Mouse (Mus musculus) heart, adult 18-20 months (tissue): ENCODE measurements at regions not wholly inside any gene's neighbourhood (a gene's known extent, or its start where the extent isn't known, plus 50 kb on each side); places are given as distances from the start of the nearest gene placed in this dataset.

Source experiments
- DNase-seq, 2 experiments: peaks; one replicate each; pipeline ENCODE4 v3.0.0; 2021 to 2022; ENCODE audit warnings: mixed read lengths in 1 of 2

DNA sequence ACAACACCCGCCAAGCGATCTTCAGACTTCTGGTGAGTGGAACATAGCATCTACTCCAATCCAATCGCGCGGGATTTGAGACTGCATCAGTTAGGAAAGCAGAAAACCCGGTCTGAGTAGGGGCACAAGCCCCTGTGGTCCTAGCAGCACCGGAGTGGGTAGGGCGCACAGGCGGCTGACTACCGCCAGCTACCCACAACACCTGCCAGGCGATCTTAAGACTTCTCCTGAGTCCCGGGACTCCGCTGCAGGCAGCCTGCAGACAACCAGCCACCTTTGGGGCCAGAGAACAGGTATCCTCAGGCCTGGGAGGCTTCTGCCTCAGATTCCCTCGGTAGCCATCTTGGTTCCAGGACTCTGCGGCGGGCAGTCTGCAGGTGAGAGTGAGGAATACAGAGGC lies 208.2 kb upstream of the Pdzrn3 start:
- no peak for DNase-seq

DNA sequence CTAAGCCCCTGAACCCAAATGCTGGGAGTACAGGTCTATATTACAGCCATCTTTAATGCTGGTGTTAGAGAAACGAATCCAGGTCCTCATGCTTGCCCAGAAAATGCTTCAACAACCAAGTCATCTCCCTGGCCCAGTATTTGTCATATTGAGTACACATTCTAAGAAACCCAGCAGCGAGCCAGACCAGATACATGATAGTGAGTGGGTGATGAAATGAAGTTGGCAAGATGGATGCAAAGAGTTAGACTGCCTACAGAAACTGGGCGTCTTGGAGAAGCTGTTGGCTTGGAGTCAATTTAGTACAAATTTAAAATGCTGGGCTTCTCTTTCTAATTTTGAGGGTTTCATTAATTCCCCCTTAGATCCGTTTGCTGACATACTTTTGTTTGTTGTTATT lies 203.1 kb upstream of the Pdzrn3 start:
- DNase-seq, result no peak

DNA sequence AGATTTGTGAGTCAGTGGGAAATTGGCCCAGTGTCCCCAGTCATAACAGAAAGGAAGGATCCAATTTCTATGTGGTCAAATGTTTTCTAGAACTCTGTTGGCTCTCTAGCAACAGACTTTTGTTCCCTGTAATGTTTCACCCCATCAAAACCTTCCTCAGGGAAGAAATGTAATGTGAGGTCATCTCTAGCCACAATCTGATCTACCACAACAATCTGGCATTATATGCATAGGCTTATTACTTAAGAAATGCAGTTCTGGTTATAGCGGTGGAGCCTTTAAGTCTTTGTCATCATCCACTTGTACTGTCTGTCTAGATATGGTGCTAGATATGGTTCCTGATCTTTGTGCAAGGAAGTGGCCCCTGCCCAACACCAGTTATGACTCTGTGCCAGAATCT lies 178.4 kb upstream of the Pdzrn3 start:
- DNase-seq, result no peak

DNA sequence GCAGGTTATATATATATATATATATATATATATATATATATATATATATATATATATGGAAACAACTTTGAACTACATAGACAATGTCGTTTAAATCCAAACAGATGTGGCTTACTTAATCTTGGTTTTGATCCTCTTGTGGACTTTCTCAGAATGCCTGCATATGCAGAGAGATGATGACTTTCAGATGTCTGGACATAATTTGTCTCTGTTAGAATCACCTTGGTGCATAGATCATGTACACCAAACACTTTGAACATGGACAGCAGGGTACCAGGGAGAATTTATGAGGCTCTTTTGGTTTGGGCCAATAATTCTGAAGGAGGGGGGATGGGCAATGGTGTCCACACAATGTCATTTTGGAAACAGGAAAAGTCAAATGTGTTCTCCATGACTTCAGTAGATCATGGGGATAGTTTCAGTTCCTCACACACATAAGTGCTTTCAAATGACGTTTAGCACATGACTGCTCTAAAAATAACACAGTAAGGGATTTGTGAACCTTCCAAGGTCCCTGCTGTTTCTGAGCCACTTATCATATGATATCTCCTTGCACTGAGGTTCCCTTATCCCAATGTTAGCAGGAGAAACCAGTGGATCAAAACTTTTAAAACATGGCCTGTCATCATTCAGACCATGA lies 177.4 kb upstream of the Pdzrn3 start:
- DNase-seq, result peak; percentile 24 to 29

DNA sequence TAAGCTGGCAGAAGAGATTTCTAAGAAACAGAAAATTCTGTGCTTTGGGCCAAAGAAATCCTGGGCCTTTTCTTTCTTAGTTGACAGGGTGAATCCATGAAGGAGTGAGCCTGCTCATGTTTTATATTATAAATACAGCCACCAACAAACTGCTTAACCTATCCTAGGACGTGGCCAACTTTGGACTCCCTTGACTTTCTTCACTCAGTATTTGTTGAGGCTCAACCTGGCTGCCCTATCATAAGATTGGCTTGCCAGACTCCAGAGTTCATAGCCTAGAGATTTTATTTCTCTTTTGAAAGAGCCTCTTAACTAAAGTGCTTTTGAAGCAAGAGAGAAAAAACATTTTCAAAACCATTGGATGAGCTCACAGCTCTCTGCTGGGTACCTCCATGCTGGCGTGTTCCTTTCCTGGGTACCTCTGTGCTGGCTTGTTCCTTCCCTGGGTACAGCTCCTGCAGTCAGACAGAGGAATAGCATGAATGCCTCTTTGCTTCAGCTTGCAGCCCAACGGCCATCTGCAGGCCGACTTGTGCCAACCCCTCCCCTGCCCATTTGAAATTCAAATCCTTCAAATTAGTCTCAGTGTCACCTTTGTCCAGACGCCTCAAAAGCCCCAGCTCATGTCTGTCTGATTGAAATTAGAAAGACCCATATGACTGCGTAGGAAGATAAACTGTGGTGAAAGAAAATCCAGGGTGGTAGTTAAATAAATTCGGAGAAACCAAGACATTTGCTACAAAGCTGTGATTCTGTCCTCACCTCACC lies 173.0 kb upstream of the Pdzrn3 start:
- DNase-seq, result no peak

DNA sequence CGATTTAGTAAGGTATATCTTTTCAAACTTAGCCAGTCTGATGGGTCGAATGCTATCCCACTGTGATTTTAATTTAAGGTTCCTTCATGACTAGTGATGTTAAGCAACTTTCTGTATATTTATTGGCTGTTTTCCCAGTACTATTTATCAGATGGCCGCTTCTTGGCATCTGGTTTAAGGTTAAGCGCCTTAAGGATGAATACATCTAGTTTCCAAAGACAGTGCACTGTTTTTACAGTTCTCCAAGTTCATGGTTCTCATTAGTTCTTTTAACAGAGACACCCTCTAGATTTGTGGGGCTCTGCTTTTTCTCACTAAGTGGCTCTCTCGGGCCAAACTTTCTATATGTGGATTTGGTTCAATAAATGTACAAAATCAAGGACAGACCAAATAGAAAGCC lies 159.9 kb upstream of the Pdzrn3 start:
- no peak for DNase-seq

DNA sequence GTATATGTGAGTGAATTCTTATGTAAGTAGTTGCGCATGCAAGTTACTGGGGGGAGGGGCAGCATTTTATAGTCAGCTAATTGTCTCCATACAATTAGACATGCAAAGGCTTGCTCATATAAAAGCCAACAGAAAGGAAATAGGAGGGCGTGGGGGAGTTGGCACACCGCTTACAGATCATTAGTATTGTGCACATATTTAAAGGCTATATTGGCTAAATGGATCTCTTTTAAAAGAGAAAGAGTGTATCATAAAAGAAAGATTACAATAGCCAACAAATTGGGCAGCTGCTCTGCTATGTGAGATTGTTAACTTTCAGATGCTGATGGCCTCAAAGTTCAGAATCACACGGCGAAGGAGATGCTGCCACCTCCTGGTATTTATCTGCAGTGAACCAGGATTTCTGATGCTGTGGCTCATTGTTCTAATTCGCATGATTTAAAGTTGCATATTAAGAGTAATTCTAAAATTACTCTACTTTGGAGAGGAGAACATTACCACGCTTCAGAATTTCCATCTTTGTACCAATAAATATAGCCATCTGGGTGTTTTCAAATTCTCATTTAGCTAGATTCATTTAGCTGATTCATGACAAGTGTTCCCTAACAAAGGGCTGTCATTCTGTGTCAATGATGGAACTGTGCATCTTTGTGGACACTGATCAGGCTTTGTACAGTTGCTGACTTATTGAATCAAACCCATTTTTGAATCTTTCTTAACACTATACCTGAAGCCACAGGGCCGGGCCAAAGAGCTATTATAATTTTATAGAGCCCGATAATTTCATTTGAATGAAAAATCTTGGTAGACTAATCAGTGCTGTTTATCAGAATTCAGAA lies 156.7 kb upstream of the Pdzrn3 start:
- DNase-seq, result peak in 1 of 2 experiments; percentile 48

DNA sequence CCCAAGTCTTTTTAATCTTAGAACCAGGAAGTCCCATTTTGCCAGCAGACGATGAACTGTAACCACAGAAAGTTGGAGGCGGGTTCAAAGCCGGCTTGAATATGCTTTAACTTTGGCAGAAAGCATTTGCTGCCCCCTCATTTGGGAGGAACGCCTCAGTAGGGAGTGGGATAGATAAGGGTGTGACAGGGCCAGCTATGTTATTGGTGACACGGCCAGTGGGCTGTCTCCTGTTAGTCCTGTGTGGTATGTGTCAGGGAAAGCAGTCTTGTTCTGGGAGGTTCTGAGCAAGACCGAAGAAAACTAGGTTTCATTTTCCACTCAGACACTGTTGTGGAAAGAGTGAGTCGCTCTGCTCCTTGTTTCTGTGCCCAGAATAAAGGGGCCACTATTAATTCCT lies 154.7 kb upstream of the Pdzrn3 start:
- peak; percentile 56 to 57 for DNase-seq

DNA sequence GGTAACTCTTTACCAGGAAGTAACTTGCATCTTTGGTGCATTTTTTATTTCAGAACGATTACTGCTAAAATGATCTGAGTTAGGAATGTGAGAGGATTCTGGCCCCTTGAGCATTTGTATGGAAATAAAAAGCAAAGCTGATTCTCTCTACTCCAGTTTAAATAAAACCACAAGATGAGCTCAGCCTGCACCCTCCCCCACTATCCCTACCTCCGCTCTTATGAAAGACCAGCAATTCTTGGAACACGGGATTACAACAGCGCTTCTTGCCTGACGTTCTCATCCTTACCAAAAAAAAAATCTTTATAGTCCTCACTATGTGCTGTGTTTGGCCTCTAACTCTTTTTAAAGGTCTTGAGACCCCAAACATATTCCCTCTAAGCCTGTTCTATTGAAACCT lies 154.2 kb upstream of the Pdzrn3 start:
- DNase-seq, result no peak

DNA sequence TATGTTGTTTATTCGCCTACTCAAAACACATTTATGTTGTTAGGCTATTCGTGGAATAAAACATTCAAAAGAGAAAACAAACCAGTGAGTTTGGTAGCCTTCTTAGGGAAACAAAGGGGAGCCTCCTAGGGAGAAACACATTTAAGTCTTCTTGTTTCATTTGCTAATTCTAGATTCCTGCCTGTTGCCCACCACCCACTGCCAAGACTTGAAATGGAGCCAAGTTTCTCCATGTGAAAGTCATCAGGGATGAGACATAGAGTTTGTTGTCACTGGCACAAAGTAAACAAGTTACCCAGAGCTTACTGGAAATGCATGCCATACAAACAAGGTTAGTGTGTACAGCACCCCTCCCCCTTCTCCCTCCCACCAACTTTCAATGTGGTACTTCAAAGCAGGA lies 147.4 kb upstream of the Pdzrn3 start:
- DNase-seq, result no peak

DNA sequence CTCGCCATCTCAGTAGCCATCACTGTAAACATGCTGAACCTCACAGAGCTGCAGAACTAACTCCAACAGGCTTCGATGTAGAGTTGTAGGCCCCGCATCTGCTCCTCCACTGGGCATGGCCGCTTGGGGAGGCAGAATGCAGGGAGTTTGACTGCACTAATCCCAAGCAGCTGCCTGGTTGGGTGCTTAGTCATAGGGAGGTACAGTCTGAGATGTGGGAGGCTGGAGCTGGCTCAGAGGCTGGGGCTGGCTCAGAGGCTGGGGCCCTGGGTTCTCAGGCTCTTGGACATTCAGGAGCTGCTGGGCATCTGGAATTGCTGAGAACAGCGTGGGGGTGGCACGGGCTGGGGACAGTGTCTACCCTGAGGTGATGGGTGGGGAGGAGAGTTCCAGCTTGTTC lies 143.6 kb upstream of the Pdzrn3 start:
- DNase-seq, result no peak

DNA sequence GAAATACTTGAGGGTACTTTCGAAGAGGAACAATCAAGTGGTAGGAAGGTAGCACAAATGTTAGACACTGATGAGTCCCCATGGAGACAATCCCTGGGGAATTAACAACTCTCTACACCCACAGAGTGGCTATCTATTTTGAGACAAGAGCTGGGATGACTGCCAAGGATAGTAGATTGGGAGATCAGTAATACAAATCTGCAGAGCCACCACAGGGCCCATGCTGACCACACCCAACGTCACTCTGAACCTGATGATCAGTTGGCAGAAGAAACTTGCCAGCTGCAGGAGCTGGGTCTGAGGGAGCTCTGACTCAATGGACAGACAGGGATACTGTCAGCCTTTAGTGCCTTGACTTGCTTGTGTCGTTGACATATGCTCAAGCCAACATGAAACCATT lies 143.1 kb upstream of the Pdzrn3 start:
- no peak for DNase-seq

DNA sequence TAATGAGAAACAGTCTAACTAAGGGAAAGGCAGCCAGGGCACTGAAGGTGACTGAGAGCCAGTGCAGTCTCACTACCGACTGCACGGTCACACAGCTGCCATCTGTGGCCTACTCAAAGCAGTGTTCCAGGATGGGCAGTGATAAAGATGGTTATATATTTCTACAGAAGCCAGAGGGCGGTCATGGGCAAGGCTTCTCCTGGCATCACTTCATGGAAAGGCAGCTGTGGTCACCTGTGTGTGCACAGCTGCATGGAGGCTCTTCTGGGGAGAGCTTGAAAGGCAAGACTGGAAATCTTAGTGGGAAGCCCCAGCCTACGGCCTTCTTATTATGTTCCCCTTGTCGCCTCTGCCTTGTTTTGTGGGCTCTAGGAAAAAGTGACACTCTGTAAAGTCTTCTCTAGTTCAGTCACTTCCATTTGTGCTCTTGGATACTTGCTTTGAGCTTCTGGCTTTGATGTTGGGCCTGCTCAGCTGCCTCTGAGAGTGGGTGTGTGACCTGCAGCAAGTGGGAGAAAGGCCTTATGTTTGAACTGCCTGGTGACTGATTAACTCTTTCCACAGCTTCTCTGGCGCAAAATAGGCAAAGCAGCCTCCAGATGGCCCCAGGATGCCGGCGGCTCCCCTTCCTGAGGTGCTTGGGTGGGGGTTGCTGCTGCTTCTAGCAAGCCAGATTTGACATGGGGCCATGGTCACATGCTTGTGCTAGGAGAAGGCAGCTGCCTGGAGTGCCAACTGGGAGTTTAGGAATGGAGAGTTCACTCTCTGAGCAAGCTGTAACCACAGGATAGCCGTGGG lies 141.4 kb upstream of the Pdzrn3 start:
- DNase-seq, result no peak

DNA sequence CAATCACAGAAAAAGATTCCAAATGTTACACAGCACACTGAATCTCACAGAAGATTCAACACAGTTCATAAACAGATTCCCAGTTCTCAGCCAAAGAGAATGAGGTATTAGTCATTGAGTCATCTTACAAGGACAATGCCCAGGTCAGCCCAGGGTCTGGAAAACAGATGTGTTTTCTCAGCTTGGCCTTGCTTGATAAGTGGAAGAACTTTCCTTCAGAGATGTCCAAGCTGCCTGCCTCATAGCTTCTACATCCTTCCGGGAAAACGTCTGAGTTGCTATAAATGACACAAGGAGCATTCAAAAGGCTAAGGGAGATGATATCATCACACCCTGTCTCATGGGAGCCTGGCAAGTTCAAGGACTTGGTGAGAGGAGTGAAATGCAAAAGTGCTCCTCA lies 139.9 kb upstream of the Pdzrn3 start:
- DNase-seq, result peak in 1 of 2 experiments; percentile 21

DNA sequence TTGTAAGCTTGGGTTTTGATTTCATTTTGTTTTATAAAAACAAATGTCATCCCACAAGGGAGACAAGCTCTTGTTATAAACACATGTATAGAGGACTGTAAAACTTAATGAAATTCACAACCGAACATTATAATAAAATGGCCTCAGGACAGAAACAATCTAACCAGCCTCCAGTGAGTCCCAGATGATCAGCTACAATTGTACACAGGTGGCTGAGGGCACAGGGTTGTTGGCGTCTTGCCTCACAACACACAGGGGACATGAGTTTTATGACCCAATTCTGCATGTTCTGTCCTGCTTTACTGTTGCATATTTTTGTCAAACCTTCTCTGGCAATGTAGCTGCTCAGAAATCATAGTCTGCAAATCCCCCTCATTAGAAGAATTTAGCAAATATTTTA lies 136.0 kb upstream of the Pdzrn3 start:
- DNase-seq, result no peak

DNA sequence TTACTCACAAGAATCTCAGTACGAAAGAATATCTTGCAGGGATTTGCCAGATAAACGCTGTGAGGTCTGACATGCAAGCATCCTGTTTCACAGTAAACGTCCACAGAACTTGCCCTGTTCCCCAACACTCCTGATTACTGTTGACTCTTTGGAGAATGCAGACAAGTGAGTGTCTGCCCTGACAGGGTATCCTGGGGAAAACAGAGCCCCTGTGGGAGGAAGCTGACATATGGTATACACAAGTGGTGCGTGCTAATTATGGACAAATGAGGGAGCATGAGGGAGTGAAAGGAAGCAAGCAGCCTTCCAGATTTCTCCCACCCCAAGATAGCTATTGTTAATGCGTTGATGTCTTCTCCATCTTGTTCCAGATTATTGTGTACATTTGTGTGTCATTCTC lies 124.5 kb upstream of the Pdzrn3 start:
- no peak for DNase-seq

DNA sequence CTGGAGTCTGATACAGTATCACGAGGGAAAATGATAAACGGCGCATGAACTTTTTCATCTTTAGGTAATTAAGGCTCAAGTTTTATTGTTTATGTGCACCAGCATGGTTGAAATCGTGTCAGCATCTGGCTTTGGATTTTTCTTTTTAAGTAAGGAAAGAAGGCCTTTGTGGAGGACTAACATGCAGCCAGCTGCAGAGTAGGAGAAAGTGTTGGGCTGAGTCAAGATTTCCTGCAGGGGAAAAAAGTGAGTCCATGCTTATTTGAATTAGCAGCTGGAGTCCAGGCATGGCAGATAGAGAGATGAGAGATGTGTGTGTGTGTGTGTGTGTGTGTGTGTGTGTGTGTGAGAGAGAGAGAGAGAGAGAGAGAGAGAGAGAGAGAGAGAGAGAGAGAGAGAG lies 124.0 kb upstream of the Pdzrn3 start:
- no peak for DNase-seq

DNA sequence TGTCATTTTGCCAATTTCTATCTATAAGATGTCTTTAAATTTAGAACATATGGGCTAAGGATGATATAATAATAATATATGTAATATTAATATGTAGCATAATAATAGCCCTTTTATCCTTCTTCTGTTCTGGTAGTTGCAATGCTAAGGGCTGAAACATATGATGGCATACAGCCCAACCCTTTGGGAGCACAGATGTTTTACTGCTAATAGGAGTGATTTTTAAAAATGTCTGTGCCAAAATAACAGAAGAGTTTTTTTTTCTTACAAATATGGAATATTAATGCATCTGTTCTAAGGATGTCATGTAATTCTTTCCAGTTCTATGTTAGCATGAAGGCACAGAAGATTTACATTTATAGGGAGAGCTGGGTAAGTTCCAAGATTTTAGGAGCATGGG lies 122.5 kb upstream of the Pdzrn3 start:
- DNase-seq, result no peak

DNA sequence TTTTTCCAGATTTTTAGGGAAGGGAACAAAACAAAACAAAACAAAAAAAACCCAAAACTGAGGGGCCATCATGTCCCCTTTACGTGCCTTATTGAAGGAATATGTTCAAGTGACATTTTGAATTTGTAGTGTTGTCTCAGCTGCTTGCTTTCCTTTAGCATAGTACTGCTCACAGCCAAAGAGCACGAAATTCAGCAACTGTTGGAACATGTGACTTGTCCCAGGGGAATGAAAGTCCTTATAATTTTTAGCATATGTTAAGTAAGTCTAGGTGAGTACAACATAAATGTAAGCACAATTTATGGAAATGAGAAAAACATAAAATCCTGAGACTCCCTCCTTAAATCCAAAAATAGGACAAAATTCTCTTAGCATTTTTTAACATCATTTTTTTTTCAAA lies 110.8 kb upstream of the Pdzrn3 start:
- DNase-seq, result no peak

DNA sequence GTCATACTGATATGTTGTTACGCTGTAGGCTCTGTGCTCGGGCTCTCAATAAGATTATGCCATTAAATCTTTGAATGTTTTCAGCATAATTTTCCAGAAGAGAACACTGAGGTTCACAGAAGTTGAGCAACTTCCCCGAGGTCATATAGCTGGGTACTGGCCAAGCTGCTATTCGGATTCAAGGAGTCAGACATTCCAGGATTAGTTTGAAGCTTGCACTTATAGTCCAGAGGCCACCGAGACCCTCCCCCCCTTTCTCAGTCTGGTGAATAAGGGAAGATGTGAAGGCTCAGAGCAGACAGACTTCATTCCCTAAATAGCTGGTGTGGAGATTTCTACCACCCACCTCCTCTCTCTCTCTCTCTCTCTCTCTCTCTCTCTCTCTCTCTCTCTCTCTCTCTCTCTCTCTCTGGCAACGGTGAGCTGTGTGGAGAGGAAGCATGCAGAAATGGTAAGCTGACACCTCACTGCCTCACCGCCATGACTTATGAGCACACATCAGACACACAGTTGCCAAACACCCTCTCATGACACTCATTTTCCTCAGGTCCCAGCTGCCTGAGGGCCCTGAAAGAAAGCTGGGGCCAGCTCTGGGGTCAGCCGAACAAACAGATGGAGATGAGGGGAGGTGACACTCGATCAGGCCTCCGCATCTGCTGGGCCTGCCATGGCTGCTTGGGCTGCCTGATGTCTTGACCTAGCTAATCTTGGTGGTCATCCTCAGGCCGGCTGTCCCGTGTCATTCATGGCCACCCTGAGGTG lies 107.0 kb upstream of the Pdzrn3 start:
- no peak for DNase-seq

DNA sequence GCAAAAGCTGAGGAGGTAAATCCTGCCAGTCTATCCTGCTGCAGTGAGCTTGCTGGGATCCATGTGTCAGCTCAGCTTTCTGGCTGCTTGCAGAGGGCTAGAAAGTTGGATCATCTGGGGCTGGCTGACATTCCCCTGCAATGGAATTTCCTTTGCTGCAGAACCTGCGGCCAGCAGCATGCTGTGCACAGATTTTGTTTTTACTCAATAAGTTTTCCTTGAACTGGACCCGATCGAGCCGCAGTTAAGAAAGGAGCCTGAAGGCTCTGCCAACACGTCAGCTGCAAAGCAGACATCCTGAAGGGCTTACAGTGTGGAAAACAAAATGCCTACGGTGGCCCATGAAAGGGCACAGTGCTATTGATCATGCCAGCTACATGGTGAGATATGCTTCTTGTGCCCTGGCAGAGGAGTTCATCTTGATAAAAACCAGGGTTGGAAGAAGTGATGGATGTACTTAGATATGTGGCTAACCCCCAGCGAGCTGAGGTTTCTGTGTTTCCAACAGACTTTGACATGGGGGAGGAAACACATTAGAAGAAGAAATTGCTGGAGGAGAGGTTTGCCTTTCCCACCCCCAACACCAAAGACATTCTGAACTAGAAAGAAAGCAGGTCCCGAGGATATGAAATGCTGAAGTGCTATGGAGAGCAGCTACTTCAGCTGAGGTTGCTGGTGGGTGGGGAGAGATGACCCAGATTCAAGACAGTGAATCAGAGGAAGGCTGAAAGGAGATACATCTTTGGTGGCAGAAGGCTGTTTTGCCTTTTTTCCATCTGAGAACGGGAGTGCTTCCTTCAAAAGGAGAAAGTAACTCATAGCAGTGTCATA lies 105.2 kb upstream of the Pdzrn3 start:
- DNase-seq, result peak; percentile 41 to 64
